In genomic region chr7:58920283-58920682, GRCm38 (mm10) we compare ENCODE assay signal across 28 mouse cellular contexts.
DNase-seq lines count a peak whose midpoint lies in the region; ATAC-seq and TF ChIP-seq lines count a peak whose summit lies in the region.
"Had no signal": no experiment of that assay in that cellular context is flagged by ENCODE, and none has a peak within 500 bp of the region (broad histone marks: within the 10 kb centered on the region; RNA-seq: fewer than 3 reads in every experiment).

No protein-coding gene starts in this region.

- TF ChIP-seq CTCF in forebrain, postnatal 0 days (IDR thresholded peaks at IDR 0.05; ENCODE audit: low read depth), result no peak

- no peak overlapping the region for H3K27ac ChIP-seq in forebrain, embryonic 13.5 days
- H3K27ac ChIP-seq in forebrain, embryonic 12.5 days, result no peak overlapping the region
- no peak overlapping the region for H3K27ac ChIP-seq in forebrain, postnatal 0 days (ENCODE audit: low read depth, low read length)
- H3K27ac ChIP-seq in hindbrain, embryonic 14.5 days, result no peak overlapping the region
- H3K27ac ChIP-seq: embryonic facial prominence, embryonic 12.5 days; embryonic facial prominence, embryonic 15.5 days; heart, embryonic 15.5 days; hindbrain, embryonic 10.5 days; hindbrain, embryonic 13.5 days; hindbrain, postnatal 0 days had no signal

- H3K4me1 ChIP-seq in forebrain, embryonic 13.5 days, result no peaks in the 10 kb centered on the region
- H3K4me1 ChIP-seq in forebrain, embryonic 12.5 days, result no peaks in the 10 kb centered on the region
- no peaks in the 10 kb centered on the region for H3K4me1 ChIP-seq in forebrain, postnatal 0 days (ENCODE audit: insufficient read depth)
- no peaks in the 10 kb centered on the region for H3K4me1 ChIP-seq in hindbrain, embryonic 14.5 days (replicated peaks; ENCODE audit: control insufficient read depth, insufficient read depth, low read length)
- H3K4me1 ChIP-seq: embryonic facial prominence, embryonic 12.5 days; embryonic facial prominence, embryonic 15.5 days; heart, embryonic 12.5 days; heart, embryonic 15.5 days; hindbrain, embryonic 10.5 days; hindbrain, embryonic 13.5 days had no signal

- H3K27me3 ChIP-seq in forebrain, embryonic 13.5 days, result no peaks in the 10 kb centered on the region
- no peaks in the 10 kb centered on the region for H3K27me3 ChIP-seq in forebrain, embryonic 12.5 days
- no peaks in the 10 kb centered on the region for H3K27me3 ChIP-seq in forebrain, postnatal 0 days (ENCODE audit: insufficient read depth, low read length)
- no peaks in the 10 kb centered on the region for H3K27me3 ChIP-seq in hindbrain, embryonic 14.5 days (ENCODE audit: control insufficient read depth, insufficient read depth, low read length)
- H3K27me3 ChIP-seq: embryonic facial prominence, embryonic 12.5 days; embryonic facial prominence, embryonic 15.5 days; heart, embryonic 12.5 days; heart, embryonic 15.5 days; hindbrain, embryonic 13.5 days had no signal

- DNase-seq in frontal cortex, postnatal 25 days (ENCODE audit: low spot score in 2 of 2), result no peak
- DNase-seq in forebrain, postnatal 0 days, result peak; percentile 51
- DNase-seq in hindbrain, embryonic 14.5 days (ENCODE audit: low spot score), result no peak
- DNase-seq: adrenal gland, adult 8-10 months; adrenal gland, postnatal 36 days; cerebellum, adult 11 months; cerebellum, adult 2 months; cerebellum, adult 9-11 months; cerebellum, postnatal 25 days; gastrocnemius, postnatal 25 days; heart, adult 18-20 months; heart, postnatal 10 days; heart, postnatal 36 days; kidney, adult 18-20 months; kidney, adult 9 months had no signal

- WGBS in forebrain, embryonic 13.5 days, result 81% methylated on average over 1 of the region's 1 CpGs
- 76% methylated on average over 1 of the region's 1 CpGs for WGBS in forebrain, embryonic 12.5 days
- WGBS in forebrain, postnatal 0 days, result 33% methylated on average over 1 of the region's 1 CpGs
- 89% methylated on average over 1 of the region's 1 CpGs for WGBS in hindbrain, embryonic 14.5 days

- ATAC-seq in forebrain, embryonic 13.5 days, result peak; percentile 70; the same call in 1 of the 2 replicates
- no peak for ATAC-seq in forebrain, embryonic 12.5 days (ENCODE audit: low FRiP score)
- ATAC-seq in frontal cortex, adult (ENCODE audit: low TSS enrichment), result peak; percentile 73; the same call in 1 of the 2 replicates
- peak; percentile 88 for ATAC-seq in forebrain, postnatal 0 days
- no peak for ATAC-seq in hindbrain, embryonic 14.5 days (ENCODE audit: low FRiP score)
- ATAC-seq: activated CD4-positive, CD25-positive, alpha-beta regulatory T cell, adult 4 months; hindbrain, postnatal 0 days; inflammation-experienced regulatory T-cells, adult 6 months; intestine, embryonic 16.5 days had no signal

- H3K9ac ChIP-seq in forebrain, embryonic 13.5 days, result no peak overlapping the region
- no peak overlapping the region for H3K9ac ChIP-seq in forebrain, embryonic 12.5 days
- H3K9ac ChIP-seq in forebrain, postnatal 0 days, result no peak overlapping the region
- H3K9ac ChIP-seq in hindbrain, embryonic 14.5 days, result no peak overlapping the region
- H3K9ac ChIP-seq: embryonic facial prominence, embryonic 12.5 days; embryonic facial prominence, embryonic 15.5 days; heart, embryonic 12.5 days; heart, embryonic 15.5 days; hindbrain, embryonic 13.5 days had no signal

- no peak overlapping the region for H3K4me2 ChIP-seq in forebrain, embryonic 13.5 days
- no peak overlapping the region for H3K4me2 ChIP-seq in forebrain, embryonic 12.5 days
- H3K4me2 ChIP-seq in forebrain, postnatal 0 days (ENCODE audit: low read depth), result no peak overlapping the region
- H3K4me2 ChIP-seq in hindbrain, embryonic 14.5 days (replicated peaks), result no peak overlapping the region
- H3K4me2 ChIP-seq: embryonic facial prominence, embryonic 12.5 days; embryonic facial prominence, embryonic 15.5 days; heart, embryonic 12.5 days; heart, embryonic 15.5 days; hindbrain, embryonic 13.5 days had no signal

- no peaks in the 10 kb centered on the region for H3K9me3 ChIP-seq in forebrain, embryonic 13.5 days (replicated peaks)
- H3K9me3 ChIP-seq in forebrain, embryonic 12.5 days, result no peaks in the 10 kb centered on the region
- H3K9me3 ChIP-seq in forebrain, postnatal 0 days (ENCODE audit: low read length), result no peaks in the 10 kb centered on the region
- no peaks in the 10 kb centered on the region for H3K9me3 ChIP-seq in hindbrain, embryonic 14.5 days (ENCODE audit: control insufficient read depth, low read length)
- H3K9me3 ChIP-seq: embryonic facial prominence, embryonic 12.5 days; embryonic facial prominence, embryonic 15.5 days; heart, embryonic 12.5 days; heart, embryonic 15.5 days; hindbrain, embryonic 10.5 days; hindbrain, embryonic 13.5 days had no signal

- H3K36me3 ChIP-seq in forebrain, embryonic 13.5 days (ENCODE audit: poor library complexity, severe bottlenecking), result no peaks in the 10 kb centered on the region
- no peaks in the 10 kb centered on the region for H3K36me3 ChIP-seq in forebrain, embryonic 12.5 days (replicated peaks)
- H3K36me3 ChIP-seq in forebrain, postnatal 0 days (ENCODE audit: insufficient read depth), result no peaks in the 10 kb centered on the region
- no peaks in the 10 kb centered on the region for H3K36me3 ChIP-seq in hindbrain, embryonic 14.5 days (replicated peaks; ENCODE audit: control insufficient read depth, insufficient read depth)
- H3K36me3 ChIP-seq: embryonic facial prominence, embryonic 12.5 days; embryonic facial prominence, embryonic 15.5 days; heart, embryonic 12.5 days; heart, embryonic 15.5 days; hindbrain, embryonic 10.5 days; hindbrain, embryonic 13.5 days had no signal

- H3K4me3 ChIP-seq in forebrain, embryonic 13.5 days, result no peak overlapping the region
- H3K4me3 ChIP-seq in forebrain, embryonic 12.5 days (replicated peaks), result no peak overlapping the region
- no peak overlapping the region for H3K4me3 ChIP-seq in forebrain, postnatal 0 days (ENCODE audit: low read depth, low read length)
- no peak overlapping the region for H3K4me3 ChIP-seq in hindbrain, embryonic 14.5 days (replicated peaks; ENCODE audit: low read length)
- H3K4me3 ChIP-seq: embryonic facial prominence, embryonic 12.5 days; embryonic facial prominence, embryonic 15.5 days; heart, embryonic 12.5 days; heart, embryonic 15.5 days; hindbrain, embryonic 10.5 days; hindbrain, embryonic 13.5 days had no signal

Comparison
In these comparisons a context has a peak if more than half of its experiments do, and no peak if none do; other contexts are left out.
1. ATAC-seq: peak in forebrain, embryonic 13.5 days (single experiment), frontal cortex, adult (single experiment) and forebrain, postnatal 0 days (single experiment); none in forebrain, embryonic 12.5 days (single experiment) and hindbrain, embryonic 14.5 days (single experiment).